Mouse (Mus musculus): ENCODE data around the gene Atp2a1.

GRCm38 (mm10) chr7:126467834-126468627, 5.1 kb upstream of the Atp2a1 start:
- no peak for TF ChIP-seq CTCF (IDR thresholded peaks at IDR 0.05; ENCODE audit: control insufficient read depth, insufficient read depth, insufficient read length)
- no peak for TF ChIP-seq MYOD1 (IDR thresholded peaks at IDR 0.05; ENCODE audit: control insufficient read depth, insufficient read length, low read depth)
- no peak for TF ChIP-seq CEBPB (IDR thresholded peaks at IDR 0.05; ENCODE audit: low read depth)
- no peak for TF ChIP-seq MYOG (IDR thresholded peaks at IDR 0.05; ENCODE audit: control insufficient read depth, extremely low read depth, insufficient read length)
- TF ChIP-seq USF1 (IDR thresholded peaks at IDR 0.05; ENCODE audit: low read depth): no peak
